Mouse (Mus musculus) liver, postnatal 0 days (tissue): ENCODE measurements around the gene Fen1.

Experiments used
- CTCF ChIP-seq: sonication (generic); IDR thresholded peaks from 2 replicates; pipeline ENCODE4 v1.5.1; 2016; ENCODE audit warnings: antibody characterized with exemption, low read depth
- EP300 ChIP-seq: IDR thresholded peaks from 2 replicates; pipeline ENCODE4 v1.6.1; 2016; ENCODE audit warnings: antibody characterized with exemption, low read depth, mild to moderate bottlenecking

- no peak for TF ChIP-seq CTCF
- TF ChIP-seq EP300: no peak
Observed at GRCm38 (mm10) chr19:10247165-10247564, 43.2 kb upstream of the Fen1 start.
